Mouse (Mus musculus) gastrocnemius, adult 18-20 months (tissue): ENCODE results near the gene Gm20716. TPM values are rescaled to one million over a fixed set of nuclear protein-coding genes. Genes with fewer than 3 reads are reported as not detected.
"Not testable (repeated sequence)": the region's sequence is repeated elsewhere in the genome, so short reads cannot be mapped to it uniquely, and the experiment has no call there.

Experiments used
- DNase-seq: peaks from one replicate; pipeline ENCODE4 v3.0.0; 2021; ENCODE audit warnings: low spot score
- microRNA-seq: library from miRNA; unstranded; fragments of <30 nt; microRNA quantifications from one replicate; pipeline ENCODE4 v1.2.0, GENCODE M21; 2021
- total RNA-seq, 2 experiments: library from RNA; stranded (reverse); gene quantifications; 2 replicates each; pipeline ENCODE4 v1.2.3; 2021

Gm20716 gene
- total RNA-seq, 2 experiments from 2014 or later: 10.1 to 14.1 TPM

- no peak for DNase-seq
Observed at GRCm38 (mm10) chr2:168167781-168168180, 62.4 kb downstream of the Gm20716 start.

- DNase-seq: no peak
Observed at GRCm38 (mm10) chr2:168166750-168167460, 63.3 kb downstream of the Gm20716 start.

- DNase-seq: no peak
Observed at GRCm38 (mm10) chr2:168161978-168162377, 68.2 kb downstream of the Gm20716 start.

GRCm38 (mm10) chr2:168161514-168161971 lies 68.6 kb downstream of the Gm20716 start:
- DNase-seq: no peak

- no peak for DNase-seq
Observed at GRCm38 (mm10) chr2:168160370-168160930, 69.7 kb downstream of the Gm20716 start.

- no peak for DNase-seq
Observed at GRCm38 (mm10) chr2:168158911-168159711, 71.1 kb downstream of the Gm20716 start.

- DNase-seq: not testable (repeated sequence)
Observed at GRCm38 (mm10) chr2:168157974-168158373, 72.2 kb downstream of the Gm20716 start.

- no peak for DNase-seq
Observed at GRCm38 (mm10) chr2:168156361-168156760, 73.8 kb downstream of the Gm20716 start.

- no peak for DNase-seq
Observed at GRCm38 (mm10) chr2:168155666-168156065, 74.5 kb downstream of the Gm20716 start.

- peak; percentile 43 for DNase-seq
Observed at GRCm38 (mm10) chr2:168154090-168154881, 75.9 kb downstream of the Gm20716 start.

- DNase-seq: no peak
Observed at GRCm38 (mm10) chr2:168149241-168149640, 80.9 kb downstream of the Gm20716 start.

- no peak for DNase-seq
Observed at GRCm38 (mm10) chr2:168147722-168148432, 82.3 kb downstream of the Gm20716 start.

GRCm38 (mm10) chr2:168145437-168145836 lies 84.7 kb downstream of the Gm20716 start:
- no peak for DNase-seq

GRCm38 (mm10) chr2:168143794-168144193 lies 86.4 kb downstream of the Gm20716 start:
- no peak for DNase-seq

GRCm38 (mm10) chr2:168137161-168137560 lies 93.0 kb downstream of the Gm20716 start:
- DNase-seq: no peak

Small RNA genes lying within 50 kb of the gene (microRNA-seq; reads per million reads assigned to microRNA genes)
- gene Gm24561: not detected

Other genes starting within 250 kb of the Gm20716 start
- under 1 TPM; 0.09 to 0.11 TPM for gene Ripor3, start 219.7 kb downstream of the Gm20716 start, total RNA-seq
- 1 to 10 TPM; 1.0 to 2.4 TPM for gene Pard6b, start 149.4 kb downstream of the Gm20716 start, total RNA-seq
- gene Adnp, start 23.3 kb downstream of the Gm20716 start, total RNA-seq: 10 to 100 TPM; 14.4 to 15.6 TPM
- 10 to 100 TPM; 75.5 to 85.3 TPM for gene Dpm1, start 227 bp upstream of the Gm20716 start, total RNA-seq
- gene Mocs3, start 258 bp upstream of the Gm20716 start, total RNA-seq: 1 to 10 TPM; 5.0 to 5.1 TPM
- under 1 TPM in 1 of 2 experiments, not detected in 1; 0.09 TPM for gene Kcng1, start 51.4 kb upstream of the Gm20716 start, total RNA-seq